Mouse (Mus musculus): ENCODE results near the gene Cir1.

Cir1 gene

GRCm38 (mm10) chr2:73271459-73272161, 40.9 kb downstream of the Cir1 start, which contains the start of gene Sp9:
Gene Sp9 (plus strand): TSS chr2:73271925.
- DNase-seq = no peak

GRCm38 (mm10) chr2:73270593-73271458, 41.7 kb downstream of the Cir1 start:
- DNase-seq = no peak

- DNase-seq = no peak
Observed at GRCm38 (mm10) chr2:73270071-73270592, 42.4 kb downstream of the Cir1 start.

GRCm38 (mm10) chr2:73269666-73270065, 42.8 kb downstream of the Cir1 start:
- DNase-seq = no peak

- no peak for DNase-seq
Observed at GRCm38 (mm10) chr2:73268836-73269395, 43.6 kb downstream of the Cir1 start.

GRCm38 (mm10) chr2:73268281-73268680, 44.2 kb downstream of the Cir1 start:
- DNase-seq = no peak

- DNase-seq = no peak
Observed at GRCm38 (mm10) chr2:73267818-73268217, 44.7 kb downstream of the Cir1 start.

GRCm38 (mm10) chr2:73267231-73267630, 45.3 kb downstream of the Cir1 start:
- DNase-seq = no peak

GRCm38 (mm10) chr2:73266623-73267022, 45.9 kb downstream of the Cir1 start:
- no peak for DNase-seq

- no peak for DNase-seq
Observed at GRCm38 (mm10) chr2:73266011-73266410, 46.5 kb downstream of the Cir1 start.

- no peak for DNase-seq
Observed at GRCm38 (mm10) chr2:73264611-73265195, 47.8 kb downstream of the Cir1 start.

- no peak for DNase-seq
Observed at GRCm38 (mm10) chr2:73263794-73264610, 48.5 kb downstream of the Cir1 start.

GRCm38 (mm10) chr2:73263172-73263765, 49.2 kb downstream of the Cir1 start:
- DNase-seq = no peak

GRCm38 (mm10) chr2:73248701-73249100, 63.8 kb downstream of the Cir1 start:
- DNase-seq = no peak

- DNase-seq = no peak
Observed at GRCm38 (mm10) chr2:73241299-73241698, 71.2 kb downstream of the Cir1 start.
